Mouse (Mus musculus): ENCODE data around the gene Utrn.

GRCm38 (mm10) chr10:12497555-12497954, 371.6 kb downstream of the Utrn start:
- no peak for TF ChIP-seq POLR2A (IDR thresholded peaks at IDR 0.05; ENCODE audit: low read depth, low read length)
- no peak for TF ChIP-seq CTCF (IDR thresholded peaks at IDR 0.05; ENCODE audit: borderline replicate concordance, insufficient read depth, low read length)
